Mouse (Mus musculus): ENCODE measurements around the gene Diaph3. TPM values are rescaled to one million over a fixed set of nuclear protein-coding genes. Genes with fewer than 3 reads are reported as not detected.

Gene Diaph3
- total and polyA plus RNA-seq, 2 experiments, result 0.18 TPM; not detected in 1

GRCm38 (mm10) chr14:86867143-86867542 is 273.9 kb downstream of the Diaph3 start:
- TF ChIP-seq CTCF (IDR thresholded peaks at IDR 0.05; ENCODE audit: low read depth, low read length), result no peak
- no peak for TF ChIP-seq POLR2A (IDR thresholded peaks at IDR 0.05; ENCODE audit: extremely low read depth, insufficient read depth, low read length)
- no peaks in the 10 kb centered on the region for H3K4me1 ChIP-seq (ENCODE audit: control insufficient read depth, insufficient read depth, low read length)
- no peaks in the 10 kb centered on the region for H3K79me2 ChIP-seq (ENCODE audit: control insufficient read depth, insufficient read depth, low read length)
- no peaks in the 10 kb centered on the region for H3K27me3 ChIP-seq (ENCODE audit: control insufficient read depth, insufficient read depth, low read length)
- no peak overlapping the region for H3K9ac ChIP-seq (ENCODE audit: low read depth, low read length)
- H3K36me3 ChIP-seq (ENCODE audit: control insufficient read depth, insufficient read depth, low read length), result no peaks in the 10 kb centered on the region
- H3K4me3 ChIP-seq (ENCODE audit: insufficient read depth, low read depth, low read length), result no peak overlapping the region
- no peak overlapping the region for H3K27ac ChIP-seq (replicated peaks; ENCODE audit: insufficient read depth, low read depth, low read length)
- no peak for DNase-seq (ENCODE audit: extremely low read depth, low read depth, low spot score)
- 90% methylated on average over 3 of the region's 3 CpGs for whole genome bisulfite sequencing

- Histone ChIP-seq H3K27ac (replicated peaks; ENCODE audit: insufficient read depth, low read depth, low read length) (no peak overlapping the region), H3K36me3 (ENCODE audit: control insufficient read depth, insufficient read depth, low read length) (no peaks in the 10 kb centered on the region), H3K4me3 (ENCODE audit: insufficient read depth, low read depth, low read length) (no peak overlapping the region), H3K79me2 (ENCODE audit: control insufficient read depth, insufficient read depth, low read length) (no peaks in the 10 kb centered on the region), H3K4me1 (ENCODE audit: control insufficient read depth, insufficient read depth, low read length) (no peaks in the 10 kb centered on the region), H3K27me3 (ENCODE audit: control insufficient read depth, insufficient read depth, low read length) (no peaks in the 10 kb centered on the region), H3K9ac (ENCODE audit: low read depth, low read length) (no peak overlapping the region)
- 87% methylated on average over 3 of the region's 3 CpGs for WGBS
- TF ChIP-seq CTCF (IDR thresholded peaks at IDR 0.05; ENCODE audit: low read depth, low read length) (no peak), POLR2A (IDR thresholded peaks at IDR 0.05; ENCODE audit: extremely low read depth, insufficient read depth, low read length) (no peak)
- no peak for DNase-seq (ENCODE audit: extremely low read depth, low read depth, low spot score)
Measured at GRCm38 (mm10) chr14:86864053-86864452, 277.0 kb downstream of the Diaph3 start.

- no peaks in the 10 kb centered on the region for H3K27me3 ChIP-seq (ENCODE audit: control insufficient read depth, insufficient read depth, low read length)
- H3K9ac ChIP-seq (ENCODE audit: low read depth, low read length), result no peak overlapping the region
- H3K27ac ChIP-seq (replicated peaks; ENCODE audit: insufficient read depth, low read depth, low read length), result no peak overlapping the region
- no peak overlapping the region for H3K4me3 ChIP-seq (ENCODE audit: insufficient read depth, low read depth, low read length)
- no peak for DNase-seq (ENCODE audit: extremely low read depth, low read depth, low spot score)
- WGBS, result 81% methylated on average over 11 of the region's 11 CpGs
- H3K36me3 ChIP-seq (ENCODE audit: control insufficient read depth, insufficient read depth, low read length), result no peaks in the 10 kb centered on the region
- TF ChIP-seq POLR2A (IDR thresholded peaks at IDR 0.05; ENCODE audit: extremely low read depth, insufficient read depth, low read length) (no peak), CTCF (IDR thresholded peaks at IDR 0.05; ENCODE audit: low read depth, low read length) (no peak)
- H3K4me1 ChIP-seq (ENCODE audit: control insufficient read depth, insufficient read depth, low read length), result no peaks in the 10 kb centered on the region
- H3K79me2 ChIP-seq (ENCODE audit: control insufficient read depth, insufficient read depth, low read length), result no peaks in the 10 kb centered on the region
Measured at GRCm38 (mm10) chr14:86861277-86861946, 279.6 kb downstream of the Diaph3 start.

GRCm38 (mm10) chr14:86847154-86847810 is 293.8 kb downstream of the Diaph3 start:
- H3K36me3 ChIP-seq (ENCODE audit: control insufficient read depth, insufficient read depth, low read length), result no peaks in the 10 kb centered on the region
- no peak overlapping the region for H3K27ac ChIP-seq (replicated peaks; ENCODE audit: insufficient read depth, low read depth, low read length)
- 75% methylated on average over 4 of the region's 4 CpGs for WGBS
- no peaks in the 10 kb centered on the region for H3K79me2 ChIP-seq (ENCODE audit: control insufficient read depth, insufficient read depth, low read length)
- no peak for DNase-seq (ENCODE audit: extremely low read depth, low read depth, low spot score)
- no peak overlapping the region for H3K4me3 ChIP-seq (ENCODE audit: insufficient read depth, low read depth, low read length)
- H3K4me1 ChIP-seq (ENCODE audit: control insufficient read depth, insufficient read depth, low read length), result no peaks in the 10 kb centered on the region
- no peaks in the 10 kb centered on the region for H3K27me3 ChIP-seq (ENCODE audit: control insufficient read depth, insufficient read depth, low read length)
- TF ChIP-seq POLR2A (IDR thresholded peaks at IDR 0.05; ENCODE audit: extremely low read depth, insufficient read depth, low read length) (no peak), CTCF (IDR thresholded peaks at IDR 0.05; ENCODE audit: low read depth, low read length) (no peak)
- no peak overlapping the region for H3K9ac ChIP-seq (ENCODE audit: low read depth, low read length)

GRCm38 (mm10) chr14:86844075-86844474 is 297.0 kb downstream of the Diaph3 start:
- no peaks in the 10 kb centered on the region for H3K27me3 ChIP-seq (ENCODE audit: control insufficient read depth, insufficient read depth, low read length)
- no peak overlapping the region for H3K9ac ChIP-seq (ENCODE audit: low read depth, low read length)
- no peak overlapping the region for H3K27ac ChIP-seq (replicated peaks; ENCODE audit: insufficient read depth, low read depth, low read length)
- WGBS, result 88% methylated on average over 3 of the region's 3 CpGs
- no peak overlapping the region for H3K4me3 ChIP-seq (ENCODE audit: insufficient read depth, low read depth, low read length)
- H3K79me2 ChIP-seq (ENCODE audit: control insufficient read depth, insufficient read depth, low read length), result no peaks in the 10 kb centered on the region
- TF ChIP-seq CTCF (IDR thresholded peaks at IDR 0.05; ENCODE audit: low read depth, low read length), result no peak
- no peak for TF ChIP-seq POLR2A (IDR thresholded peaks at IDR 0.05; ENCODE audit: extremely low read depth, insufficient read depth, low read length)
- no peaks in the 10 kb centered on the region for H3K36me3 ChIP-seq (ENCODE audit: control insufficient read depth, insufficient read depth, low read length)
- no peak for DNase-seq (ENCODE audit: extremely low read depth, low read depth, low spot score)
- no peaks in the 10 kb centered on the region for H3K4me1 ChIP-seq (ENCODE audit: control insufficient read depth, insufficient read depth, low read length)

- no peaks in the 10 kb centered on the region for H3K4me1 ChIP-seq (ENCODE audit: control insufficient read depth, insufficient read depth, low read length)
- no peaks in the 10 kb centered on the region for H3K36me3 ChIP-seq (ENCODE audit: control insufficient read depth, insufficient read depth, low read length)
- H3K27ac ChIP-seq (replicated peaks; ENCODE audit: insufficient read depth, low read depth, low read length), result no peak overlapping the region
- no peak for DNase-seq (ENCODE audit: extremely low read depth, low read depth, low spot score)
- H3K79me2 ChIP-seq (ENCODE audit: control insufficient read depth, insufficient read depth, low read length), result no peaks in the 10 kb centered on the region
- H3K9ac ChIP-seq (ENCODE audit: low read depth, low read length), result no peak overlapping the region
- no peak overlapping the region for H3K4me3 ChIP-seq (ENCODE audit: insufficient read depth, low read depth, low read length)
- 67% methylated on average over 2 of the region's 2 CpGs for WGBS
- H3K27me3 ChIP-seq (ENCODE audit: control insufficient read depth, insufficient read depth, low read length), result no peaks in the 10 kb centered on the region
- TF ChIP-seq CTCF (IDR thresholded peaks at IDR 0.05; ENCODE audit: low read depth, low read length), result no peak
- TF ChIP-seq POLR2A (IDR thresholded peaks at IDR 0.05; ENCODE audit: extremely low read depth, insufficient read depth, low read length), result no peak
Measured at GRCm38 (mm10) chr14:86837642-86838041, 303.4 kb downstream of the Diaph3 start.

Measured in liver, adult 2 months (tissue).